Mouse (Mus musculus) kidney, postnatal 10 days (tissue): ENCODE measurements around the gene Dcaf6.

Experiments used
- DNase-seq: peaks from one replicate; pipeline ENCODE4 v3.0.0; 2021; ENCODE audit warnings: mixed read lengths

Gene Dcaf6

DNA sequence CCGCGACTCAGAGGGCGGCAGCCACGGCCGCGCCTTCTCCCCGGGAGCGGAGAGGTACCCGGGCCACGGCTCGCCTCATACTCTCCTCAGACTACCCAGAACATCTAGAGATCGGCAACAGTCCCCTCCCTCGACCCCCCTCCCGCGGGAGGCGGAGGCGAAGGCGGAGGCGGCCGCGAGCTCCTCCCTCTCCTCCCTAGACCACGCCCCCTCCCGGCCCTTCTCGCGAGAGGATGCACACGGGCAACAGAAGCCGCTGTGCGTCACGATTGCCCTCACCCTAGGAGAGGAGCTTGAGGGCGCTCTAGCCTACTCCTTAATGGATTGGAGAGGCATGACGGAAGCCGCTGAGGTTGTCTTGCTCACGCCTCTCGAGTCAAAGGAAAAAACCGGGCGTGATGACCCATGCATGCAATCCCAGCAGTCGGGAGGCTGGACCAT, at the start of gene Dcaf6, which contains the start of gene Mpc2:
TSS of gene Dcaf6 (minus strand) at position 116 of the 441 bp plus-strand sequence.
TSS of gene Mpc2 (plus strand) at position 278 of the 441 bp plus-strand sequence.
- DNase-seq: peak; percentile 100

DNA sequence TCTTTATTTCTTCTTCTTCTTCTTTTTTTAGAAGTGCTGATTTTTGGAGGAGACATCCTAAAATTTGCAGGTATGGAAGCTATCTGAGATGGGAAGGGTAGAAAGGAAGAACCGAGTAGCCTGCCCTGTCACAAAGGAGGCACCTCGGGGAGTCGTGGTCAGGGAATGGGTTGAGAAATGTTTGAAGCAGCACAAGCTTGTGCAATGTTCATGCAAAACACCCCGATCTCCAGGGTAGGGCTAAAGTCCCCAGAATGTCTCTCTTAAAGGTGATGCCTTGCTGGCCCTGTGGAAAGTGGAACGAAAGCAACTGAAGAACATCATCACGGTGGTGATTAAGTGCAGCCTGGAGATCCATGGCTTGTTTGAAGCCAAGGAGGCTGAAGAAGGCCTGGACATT, 46.0 kb upstream of the Dcaf6 start:
- no peak for DNase-seq

DNA sequence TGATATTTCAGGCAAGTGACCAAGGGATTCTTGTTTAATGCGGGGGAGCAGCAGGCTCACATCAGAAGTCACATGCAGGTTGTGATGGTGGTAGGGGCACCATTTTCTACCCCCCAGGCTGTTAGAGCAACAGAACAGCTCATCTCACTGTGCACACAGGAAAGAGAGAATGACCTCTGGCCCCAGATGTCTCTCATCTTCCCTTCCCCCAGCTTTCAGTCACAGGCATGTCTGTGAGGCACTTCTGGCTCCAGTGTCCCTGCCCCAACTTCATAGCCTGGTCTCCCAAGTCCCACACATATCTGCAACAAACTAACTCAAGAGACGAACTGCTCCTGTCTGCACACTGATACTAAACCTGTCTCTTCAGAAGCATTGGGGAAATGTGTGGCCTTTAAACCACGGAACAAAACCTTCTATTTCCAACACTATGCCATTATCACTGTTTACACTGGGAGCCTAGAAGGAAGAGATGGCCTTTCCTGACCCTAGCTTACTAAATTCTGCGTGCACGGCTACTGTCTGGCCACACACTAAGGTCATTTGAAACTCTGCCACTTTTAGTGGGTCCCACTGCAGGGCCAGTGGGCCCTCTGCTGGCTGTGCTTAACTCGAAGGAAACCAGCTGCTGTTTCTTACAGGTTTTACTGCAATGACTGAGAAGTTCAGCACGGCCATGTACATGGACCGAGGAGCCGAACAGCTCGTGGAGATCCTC, 43.2 kb upstream of the Dcaf6 start:
- peak; percentile 79 for DNase-seq

DNA sequence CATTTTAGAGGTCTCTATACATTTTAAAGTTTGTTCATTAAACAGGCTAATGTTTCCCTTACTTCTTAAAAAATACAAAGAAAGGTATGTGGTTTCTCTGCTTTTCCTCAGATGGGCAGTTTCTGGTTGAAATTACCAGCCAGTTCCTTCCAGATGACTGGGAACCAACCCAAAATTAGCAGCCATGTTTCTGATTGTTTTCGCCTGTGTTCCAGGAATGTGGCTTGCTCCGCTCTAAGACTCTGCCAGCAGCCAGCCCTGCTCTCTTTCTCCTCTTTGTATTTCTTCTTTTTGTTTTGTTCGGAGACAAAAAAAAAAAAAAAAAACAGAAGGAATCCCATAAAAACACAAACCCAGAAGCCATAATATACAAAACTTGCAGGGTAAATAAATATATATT, 38.6 kb upstream of the Dcaf6 start:
- DNase-seq: no peak

DNA sequence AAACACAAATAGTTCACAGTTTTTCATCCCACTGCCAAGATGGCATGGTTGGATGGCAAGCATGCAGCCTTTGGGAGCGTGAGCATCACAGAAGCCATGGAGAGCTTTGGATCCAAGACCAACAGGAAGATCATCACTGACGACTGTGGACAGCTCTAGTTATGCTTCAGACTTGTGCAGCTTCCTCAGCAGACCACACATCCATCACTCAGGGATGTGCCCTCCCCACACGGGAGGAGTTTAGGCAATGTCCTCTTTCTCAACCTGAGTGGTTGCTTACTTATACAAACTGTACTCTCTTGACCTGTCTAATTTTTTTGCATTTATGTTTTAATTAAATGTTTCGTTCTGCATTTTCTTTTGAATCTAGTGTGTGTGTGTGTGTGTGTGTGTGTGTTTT, 28.9 kb upstream of the Dcaf6 start:
- no peak for DNase-seq

DNA sequence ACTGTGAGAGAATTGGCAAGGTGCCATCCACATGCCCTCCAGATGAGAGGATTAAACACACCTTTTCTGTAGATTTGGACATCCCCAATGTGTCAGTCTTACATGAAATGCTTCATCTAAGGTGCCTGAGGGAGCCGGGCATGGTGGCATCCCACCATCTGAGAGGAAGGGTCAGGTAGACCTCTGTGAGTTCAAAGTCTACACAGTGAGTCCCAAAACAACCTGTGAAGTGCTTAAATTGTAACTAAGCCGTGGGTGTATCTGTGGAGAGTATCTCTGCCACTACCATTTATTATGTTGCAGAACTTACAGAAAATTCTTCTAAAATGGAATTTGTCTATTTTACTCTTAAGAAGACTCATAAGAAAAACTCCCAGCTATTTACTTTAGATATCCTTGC, 25.8 kb upstream of the Dcaf6 start:
- peak; percentile 22 for DNase-seq

DNA sequence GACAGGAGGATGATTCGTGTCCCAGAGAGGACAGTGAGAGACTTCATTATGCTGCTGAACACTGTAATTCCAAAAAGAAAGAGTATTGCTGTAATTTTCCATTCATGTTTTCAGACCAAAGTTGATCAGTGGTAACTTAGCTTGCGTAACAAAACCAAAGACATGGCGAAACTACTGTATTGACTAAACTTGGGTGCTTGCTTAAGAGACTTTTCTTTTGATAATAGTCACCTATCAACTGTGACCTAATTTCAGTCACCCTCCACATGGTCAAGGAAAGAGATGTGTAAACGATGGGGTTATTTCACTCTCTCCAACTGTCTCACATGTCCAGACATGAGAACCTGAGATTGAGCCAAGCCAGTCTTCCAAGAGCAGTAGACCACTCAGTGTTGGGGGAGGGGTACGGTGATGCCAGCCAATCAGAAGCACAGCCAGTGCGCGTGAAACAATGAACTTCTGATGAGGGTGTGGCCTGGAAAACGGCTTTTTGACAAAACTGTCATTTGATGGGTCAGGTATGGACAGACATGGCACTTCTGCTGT, 24.5 kb upstream of the Dcaf6 start, which contains the start of gene Adcy10:
TSS of gene Adcy10 (plus strand) at position 496 of the 546 bp plus-strand sequence.
- DNase-seq: no peak

DNA sequence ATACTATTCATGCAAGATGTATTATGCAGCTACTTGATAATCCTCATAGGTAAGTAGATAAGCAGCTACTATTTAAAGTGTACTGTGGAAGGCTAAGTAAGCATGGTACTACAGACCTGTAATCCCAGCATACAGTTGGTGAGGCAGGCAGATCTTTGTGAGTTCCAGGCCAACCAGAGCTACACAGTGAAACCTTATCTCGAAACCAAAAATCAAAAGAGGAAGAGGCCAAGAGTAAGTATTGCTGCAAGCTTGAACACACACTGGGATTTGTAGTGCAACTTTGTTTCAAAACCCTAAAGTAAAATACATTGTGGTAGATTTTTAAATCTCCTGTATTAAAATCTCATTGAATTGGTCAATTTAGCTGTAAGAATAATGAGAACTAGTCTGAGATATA, 11.2 kb upstream of the Dcaf6 start:
- DNase-seq: no peak

DNA sequence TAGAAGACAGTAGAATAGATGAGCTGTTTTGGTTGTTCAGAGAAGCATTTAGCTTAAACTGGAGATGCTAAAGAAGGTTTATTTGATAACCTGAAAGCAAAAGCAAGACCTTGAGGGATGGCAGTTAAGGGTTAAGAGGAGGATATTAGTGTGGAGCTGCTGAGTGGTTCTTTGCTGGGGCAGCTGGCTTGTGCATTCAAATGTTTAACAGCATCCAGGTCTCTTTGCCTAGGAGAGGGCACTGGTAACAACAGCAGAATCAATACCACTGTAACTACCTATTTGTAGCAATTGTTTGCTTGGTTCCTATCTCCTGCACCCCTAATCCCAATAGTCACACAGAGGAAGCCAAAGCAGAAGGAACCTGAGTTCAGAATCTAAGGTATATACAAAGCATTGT, 9.4 kb upstream of the Dcaf6 start:
- DNase-seq: peak; percentile 23

DNA sequence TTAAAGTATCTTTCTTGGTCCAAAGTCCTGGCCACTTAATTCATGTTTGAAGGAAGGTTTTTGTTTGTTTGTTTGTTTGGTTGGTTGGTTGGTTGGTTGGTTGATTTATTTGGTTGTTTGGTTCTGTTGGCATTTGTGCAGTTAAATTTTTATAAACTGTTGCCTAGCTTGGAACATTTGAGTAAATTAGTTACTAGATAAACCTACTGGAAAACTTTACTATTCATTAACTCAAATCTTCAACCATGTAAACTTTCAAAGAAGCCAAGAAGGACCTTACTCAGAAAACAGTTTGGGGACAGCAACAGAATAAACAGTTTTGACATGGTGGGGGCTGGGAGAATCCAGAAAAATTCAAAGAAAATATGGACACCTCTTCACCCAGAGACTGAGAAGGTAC, 8.7 kb upstream of the Dcaf6 start:
- DNase-seq: no peak

DNA sequence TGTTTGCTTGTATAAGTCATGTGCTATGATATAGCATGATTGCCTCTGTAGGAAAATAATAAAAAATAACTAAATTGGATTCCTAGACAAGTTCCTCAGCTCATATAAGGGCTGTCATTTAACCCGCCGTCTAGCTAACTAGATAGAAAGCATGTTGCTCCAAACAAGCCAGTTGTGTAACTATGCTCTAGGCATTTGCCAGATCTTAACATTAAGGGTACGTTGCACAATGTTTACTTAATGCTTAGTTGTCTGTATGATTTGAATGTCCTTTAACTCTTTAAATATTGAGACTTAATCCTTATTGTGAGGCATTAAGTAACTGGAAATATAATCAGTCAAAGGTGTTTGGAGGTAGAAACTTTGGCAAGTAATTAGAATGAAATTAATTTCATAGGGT, 4.3 kb upstream of the Dcaf6 start:
- no peak for DNase-seq

DNA sequence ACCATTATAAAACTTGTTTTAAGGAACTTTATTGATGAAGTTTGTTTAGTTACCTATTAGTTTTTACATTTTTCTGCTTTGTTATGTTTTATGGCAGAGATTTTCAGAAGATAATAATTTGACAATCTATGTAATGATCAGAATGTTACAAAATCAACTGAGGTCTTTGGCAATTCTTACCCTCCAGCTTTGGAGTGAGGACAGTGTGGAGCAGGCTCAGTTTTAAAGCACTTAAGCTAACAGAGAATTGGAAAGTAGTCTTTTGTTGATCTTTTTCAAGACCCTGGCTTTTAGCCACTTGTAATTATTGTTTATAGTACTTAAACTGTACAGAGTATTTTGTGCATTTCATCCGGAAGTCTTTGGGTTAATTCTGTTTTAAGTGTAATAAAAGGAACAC, 2.6 kb upstream of the Dcaf6 start:
- no peak for DNase-seq

DNA sequence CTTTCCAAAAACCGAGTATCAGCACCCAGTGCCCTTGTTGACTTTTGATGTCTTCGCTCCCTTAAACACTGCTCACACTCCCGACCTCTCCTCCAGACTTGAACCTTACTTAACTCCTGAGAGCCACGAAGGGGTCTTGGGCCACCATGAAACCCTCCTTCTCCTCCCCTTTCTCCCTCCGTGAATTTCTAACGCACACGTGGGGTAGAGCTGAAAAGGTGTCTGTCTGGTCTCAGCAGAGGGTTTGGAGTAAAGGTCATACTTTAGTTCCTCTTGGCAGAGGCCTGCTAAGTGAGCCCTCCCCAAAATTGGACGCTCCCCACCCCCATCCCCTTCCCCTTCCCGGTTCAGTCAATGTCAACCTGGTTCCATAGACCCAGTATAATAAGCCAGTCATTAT, 1.4 kb upstream of the Dcaf6 start:
- peak; percentile 48 for DNase-seq

DNA sequence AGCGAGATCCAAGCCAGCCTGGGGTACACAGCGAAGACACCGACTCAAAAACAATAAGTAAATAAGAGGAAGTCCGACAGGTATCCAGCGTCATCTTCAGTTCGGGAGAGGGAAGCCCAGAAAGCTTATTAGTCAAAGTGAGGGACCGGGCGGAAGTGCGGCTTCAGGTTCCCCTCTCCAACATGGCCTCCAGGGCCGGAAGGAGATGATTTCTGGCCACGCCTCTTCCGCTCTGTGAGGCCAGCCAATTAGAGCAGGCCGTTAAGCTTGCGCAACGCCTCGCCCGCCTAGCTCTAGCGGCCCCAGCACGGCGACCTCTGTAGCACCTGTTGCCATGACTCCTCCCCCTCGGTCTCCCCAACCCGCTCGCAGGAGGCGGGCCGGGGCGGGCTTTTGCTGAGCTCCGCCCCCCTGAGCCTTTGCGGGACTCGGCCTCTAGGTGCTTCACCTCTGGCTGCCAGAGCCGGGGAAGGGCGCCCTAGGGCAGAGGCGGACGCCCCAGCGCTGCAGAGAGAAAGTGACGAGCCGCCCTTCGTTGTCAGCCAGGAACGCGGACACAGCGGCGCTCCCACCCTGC, 614 bp upstream of the Dcaf6 start:
- DNase-seq: peak; percentile 99

DNA sequence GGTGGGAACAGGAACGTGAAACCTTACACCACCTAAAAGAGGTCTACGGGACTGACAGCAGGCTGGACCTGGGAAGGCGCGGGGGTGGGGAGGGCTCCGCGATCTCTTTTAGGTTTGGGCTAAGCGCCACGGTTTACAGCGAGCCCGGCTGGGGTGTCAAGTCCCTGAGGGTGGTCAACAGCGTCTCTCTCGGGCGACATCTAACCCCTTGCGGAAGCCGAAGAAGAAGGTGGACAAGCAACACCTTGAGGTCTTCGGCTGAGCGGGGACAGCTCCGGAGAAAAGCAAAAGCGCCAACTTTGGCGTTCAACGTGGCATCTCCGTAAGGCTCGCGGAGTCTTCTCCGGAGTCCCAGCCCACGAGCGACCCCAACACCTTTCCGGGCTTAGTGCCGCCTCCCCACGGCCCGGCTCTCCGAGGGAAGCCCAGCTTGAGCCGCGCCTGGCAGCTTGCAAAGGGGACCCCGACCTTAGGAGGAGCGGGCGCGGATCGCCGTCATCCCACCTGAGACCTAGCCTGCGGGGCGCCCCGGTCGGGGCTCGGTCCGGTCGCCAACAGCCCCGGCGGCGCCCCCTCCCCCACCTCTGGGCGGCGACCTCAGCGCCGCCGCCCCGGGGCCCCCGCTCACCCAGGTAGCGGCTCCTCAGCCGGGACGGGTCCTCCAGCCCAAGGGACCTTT, 633 bp downstream of the Dcaf6 start:
- DNase-seq: peak; percentile 76

DNA sequence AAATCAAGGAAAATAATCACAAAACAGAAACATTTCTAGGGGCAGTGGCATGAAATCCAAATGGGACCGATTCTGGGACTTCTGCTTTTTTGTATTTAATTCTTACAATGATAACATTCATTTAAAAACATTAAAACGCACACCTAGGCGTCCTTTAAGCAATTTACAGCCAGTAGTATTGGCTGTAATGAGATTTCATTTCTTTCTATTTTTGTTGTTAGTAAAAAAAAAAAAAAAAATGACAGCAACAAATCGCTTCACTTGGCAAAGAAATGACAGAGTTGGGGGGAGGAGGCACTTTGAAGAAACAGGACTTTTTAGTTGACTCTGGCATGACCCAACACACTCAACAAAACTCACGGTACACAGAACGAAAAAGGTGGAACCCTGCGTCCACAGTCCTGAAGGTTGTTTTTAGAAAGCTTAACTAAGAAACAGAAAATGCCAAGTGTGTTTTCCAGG, 1.2 kb downstream of the Dcaf6 start:
- no peak for DNase-seq

DNA sequence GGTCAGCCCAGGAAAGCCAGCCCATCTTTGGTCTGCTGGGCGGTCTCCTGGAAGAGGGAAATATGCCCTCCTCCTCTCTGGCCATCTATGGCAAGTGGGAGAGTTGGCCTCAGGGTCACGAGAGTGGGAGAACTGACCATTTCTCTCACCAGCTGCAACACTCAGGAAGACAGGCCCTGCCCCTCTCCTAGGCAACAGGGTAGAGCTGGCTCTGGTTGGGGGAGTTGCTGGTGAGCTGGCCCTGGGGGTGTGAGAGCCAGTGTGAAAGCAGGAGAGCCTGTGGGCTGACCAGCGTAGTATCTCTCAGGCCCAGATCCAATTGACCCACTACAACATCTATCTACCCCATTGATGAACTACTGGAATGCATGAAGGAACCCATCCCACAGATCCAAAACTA, 18.6 kb downstream of the Dcaf6 start:
- DNase-seq: no peak

DNA sequence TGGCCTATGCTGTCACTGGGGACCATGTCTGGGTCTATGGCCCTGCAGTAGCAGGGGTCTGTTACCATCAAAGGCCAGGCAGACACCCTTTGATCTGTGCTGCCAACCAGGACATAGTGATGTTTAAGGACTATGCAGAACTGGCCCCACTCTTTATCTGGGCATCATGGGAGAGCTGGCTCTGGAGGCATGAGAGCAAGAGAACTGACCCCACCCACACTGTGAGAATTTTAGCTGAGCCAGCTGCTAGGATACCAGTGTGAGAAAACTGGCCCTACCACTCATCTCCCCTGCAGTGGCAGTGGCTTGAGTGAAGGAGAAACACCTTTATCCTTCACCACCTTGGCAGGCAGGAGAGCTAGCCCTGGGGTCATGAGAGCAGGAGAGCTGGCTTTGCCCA, 19.1 kb downstream of the Dcaf6 start:
- DNase-seq: no peak

DNA sequence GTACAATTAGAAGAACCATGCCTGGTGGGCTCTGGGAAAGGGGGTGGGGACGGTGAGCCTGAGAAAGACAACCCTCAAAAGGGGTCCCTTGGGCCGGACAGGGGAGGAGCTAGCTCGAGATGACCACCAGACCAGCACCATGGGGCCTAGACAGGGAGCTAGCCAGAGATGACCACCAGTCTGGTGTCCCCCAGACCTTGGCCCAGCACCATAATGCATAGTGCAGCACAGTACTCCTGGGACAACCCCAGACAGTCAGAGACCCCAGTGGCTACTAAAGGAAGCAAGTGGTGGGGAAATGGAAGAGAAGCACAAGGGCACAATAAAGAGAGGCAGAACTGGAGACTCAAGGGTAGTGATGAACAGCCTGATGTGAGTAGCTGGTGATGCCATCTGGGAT, 19.5 kb downstream of the Dcaf6 start:
- no peak for DNase-seq

DNA sequence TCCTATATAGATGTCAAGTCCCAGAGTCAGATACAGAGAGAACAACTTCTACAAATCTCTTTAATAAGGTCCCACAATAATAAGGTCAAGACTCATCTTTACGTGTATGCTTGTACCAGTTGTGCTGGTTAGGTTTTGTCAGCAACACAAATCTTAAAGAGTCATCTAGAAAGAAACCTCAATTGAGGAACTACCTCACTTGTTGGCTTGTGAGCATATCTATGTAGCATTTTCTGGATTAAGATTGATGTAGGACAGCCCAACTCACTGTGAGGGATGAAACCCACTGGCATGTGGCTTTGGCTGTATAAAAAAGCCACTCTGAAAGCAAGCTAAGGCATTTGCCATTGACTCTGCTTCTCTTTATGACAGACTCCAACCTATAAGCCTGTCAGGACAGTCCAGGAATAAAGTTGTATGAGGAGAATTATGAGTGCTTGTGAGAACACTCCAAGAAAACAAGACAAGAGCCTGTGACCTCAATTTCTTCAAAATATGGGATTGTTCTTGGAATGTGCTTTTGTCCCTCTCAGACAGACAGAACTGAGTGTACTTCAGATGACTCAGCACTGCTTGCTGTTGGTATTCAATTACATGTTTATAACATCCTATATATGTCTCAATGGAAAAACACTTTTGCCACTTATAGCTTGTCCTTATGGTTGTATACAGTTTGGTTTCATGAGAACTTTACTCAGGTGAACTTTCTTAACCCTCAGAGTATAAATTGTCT, 21.8 kb downstream of the Dcaf6 start:
- DNase-seq: no peak

DNA sequence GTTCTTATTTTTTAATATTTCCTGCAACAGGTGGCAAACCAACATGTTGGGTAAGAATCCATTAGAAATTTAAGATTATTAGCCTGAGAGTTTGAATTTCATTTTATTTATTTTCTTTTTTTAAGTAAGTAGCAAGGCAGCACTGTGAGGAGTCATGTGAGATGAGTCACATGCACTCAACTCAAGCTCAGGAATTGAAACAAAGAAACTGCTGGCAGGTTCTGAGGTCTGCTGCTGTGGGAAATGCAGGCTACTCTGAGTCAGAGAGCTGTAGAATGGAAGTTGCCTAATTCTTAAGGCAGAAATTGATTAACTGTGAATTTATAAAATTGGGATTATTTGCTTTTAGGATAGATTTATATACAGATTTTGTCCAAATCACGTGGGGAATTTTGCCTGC, 27.4 kb downstream of the Dcaf6 start:
- DNase-seq: no peak

DNA sequence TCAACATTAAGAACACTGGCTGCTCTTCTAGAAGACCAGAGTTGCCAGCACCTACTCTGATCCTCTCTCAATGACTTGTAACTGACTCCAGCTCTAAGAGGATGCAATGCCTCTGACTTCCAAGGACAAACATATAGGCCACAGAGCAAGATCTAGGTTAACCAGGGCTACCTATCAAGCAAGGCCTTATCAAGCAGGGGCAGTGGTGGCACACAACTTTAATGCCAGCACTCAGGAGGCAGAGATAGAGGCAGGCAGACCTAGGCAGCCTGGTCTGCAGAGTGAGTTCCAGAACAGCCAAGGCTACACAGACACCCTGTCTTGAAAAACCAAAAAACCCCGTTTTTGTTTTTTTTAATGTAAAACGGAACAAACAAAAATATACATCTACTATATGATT, 34.0 kb downstream of the Dcaf6 start:
- no peak for DNase-seq

DNA sequence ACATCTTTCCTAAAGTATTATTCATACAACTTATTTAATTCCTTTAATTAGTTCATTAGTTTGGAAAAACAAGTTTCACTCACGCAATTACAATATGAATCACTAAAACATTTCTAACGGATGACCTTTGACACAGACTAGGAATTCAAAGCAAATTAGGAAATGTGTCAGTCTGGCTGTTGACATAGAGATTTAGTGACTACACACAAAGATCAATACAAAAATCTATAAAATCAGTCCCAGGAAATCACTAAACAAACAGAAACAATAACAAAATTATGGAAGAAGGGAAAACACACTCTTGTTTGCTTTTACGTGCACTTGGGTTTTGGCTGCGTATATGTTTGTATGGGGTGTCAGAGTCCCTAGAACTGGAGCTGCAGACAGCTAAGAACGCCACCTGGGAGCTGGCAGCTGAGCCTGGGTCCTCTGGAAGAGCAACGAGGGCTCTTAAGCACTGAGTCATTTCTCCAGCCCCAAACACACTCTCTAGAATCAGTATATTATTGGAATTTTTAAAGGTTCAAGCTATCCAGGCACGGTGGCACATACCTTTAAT, 38.8 kb downstream of the Dcaf6 start:
- no peak for DNase-seq
